Mouse (Mus musculus) olfactory bulb, adult 2 months (tissue): ENCODE measurements around the gene Cenph.
"Not testable (repeated sequence)": the region's sequence is repeated elsewhere in the genome, so short reads cannot be mapped to it uniquely, and the experiment has no call there.

Source experiments
- CTCF ChIP-seq: fragments of 200-500 bp; IDR thresholded peaks from 2 replicates; pipeline ENCODE4 v1.5.1; 2012; ENCODE audit warnings: low read depth, mild to moderate bottlenecking, low read length, moderate library complexity; ENCODE audit not compliant: insufficient read depth
- POLR2A ChIP-seq: fragments of 200-500 bp; IDR thresholded peaks from 2 replicates; pipeline ENCODE4 v1.6.1; 2012; ENCODE audit warnings: mild to moderate bottlenecking, low read depth, low read length, moderate library complexity; ENCODE audit not compliant: insufficient read depth

DNA sequence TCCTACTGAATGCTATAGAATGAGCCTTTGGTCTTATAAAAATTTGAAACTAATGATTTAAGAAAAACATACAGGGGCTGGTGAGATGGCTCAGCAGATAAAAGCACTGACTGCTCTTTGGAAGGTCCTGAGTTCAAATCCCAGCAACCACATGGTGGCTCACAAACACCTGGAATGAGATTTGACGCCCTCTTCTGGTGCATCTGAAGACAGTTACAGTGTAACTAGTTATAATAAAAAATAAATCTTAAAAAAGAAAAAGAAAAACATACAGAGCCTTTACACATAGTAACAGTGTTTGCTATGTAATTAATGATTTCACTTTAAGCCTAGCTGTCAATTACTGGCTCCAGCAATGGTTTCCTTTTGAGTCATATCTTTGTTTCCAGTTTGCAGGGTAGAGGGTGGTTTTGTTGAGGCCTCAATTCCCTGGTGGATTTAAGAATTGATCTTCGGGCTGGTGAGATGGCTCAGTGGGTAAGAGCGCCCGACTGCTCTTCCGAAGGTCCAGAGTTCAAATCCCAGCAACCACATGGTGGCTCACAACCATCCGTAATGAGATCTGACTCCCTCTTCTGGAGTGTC is 44.1 kb downstream of the Cenph start:
- TF ChIP-seq CTCF, POLR2A: not testable (repeated sequence)
